Mouse (Mus musculus) cerebellum, adult 2 months (tissue): ENCODE results near the gene Pax2. TPM values are rescaled to one million over a fixed set of nuclear protein-coding genes. Genes with fewer than 3 reads are reported as not detected.

ENCODE experiments used
- DNase-seq, 2 experiments: peaks; one replicate each; pipeline ENCODE4 v3.0.0; 2021
- H3K27ac ChIP-seq: fragments of 200-500 bp; 2 replicates; pipeline ENCODE4 v1.5.1; 2012; ENCODE audit warnings: low read length, control low read depth, inconsistent platforms; ENCODE audit not compliant: insufficient read depth
- H3K27me3 ChIP-seq: fragments of 200-500 bp; 2 replicates; pipeline ENCODE4 v1.6.1; 2012; ENCODE audit warnings: inconsistent platforms, mild to moderate bottlenecking, low read length, moderate library complexity; ENCODE audit not compliant: control insufficient read depth, insufficient read depth
- H3K4me1 ChIP-seq: fragments of 200-500 bp; 2 replicates; pipeline ENCODE4 v1.6.1; 2011; ENCODE audit warnings: low read length; ENCODE audit not compliant: control insufficient read depth, insufficient read depth
- H3K4me3 ChIP-seq: fragments of 200-500 bp; replicated peaks from 2 replicates; pipeline ENCODE3; 2011; ENCODE audit warnings: mild to moderate bottlenecking, low read depth, low read length, control low read depth; ENCODE audit not compliant: insufficient read depth
- CTCF ChIP-seq: fragments of 200-500 bp; IDR thresholded peaks from 2 replicates; pipeline ENCODE4 v1.5.1; 2011; ENCODE audit warnings: low read depth, mild to moderate bottlenecking, control low read depth, low read length, moderate library complexity, borderline replicate concordance; ENCODE audit not compliant: insufficient read depth
- POLR2A ChIP-seq: fragments of 200-500 bp; IDR thresholded peaks from 2 replicates; pipeline ENCODE4 v1.6.1; 2011; ENCODE audit warnings: low read length, control low read depth, borderline replicate concordance; ENCODE audit not compliant: insufficient read depth
- WGBS: fragments of 180-500 bp; shearing (Covaris S2); methylation state at CpG from one replicate; pipeline ENCODE4 v1.1.7; 2018; 5-methylcytosine and 5-hydroxymethylcytosine counted together
- polyA plus RNA-seq: library from polyadenylated mRNA; depleted of rRNA; stranded (reverse); fragments of >200 nt; gene quantifications from 2 replicates; pipeline ENCODE4 v1.2.3, GENCODE M21; 2012; rRNA removed

The Pax2 gene
- polyA plus RNA-seq, 1 experiment, result 8.4 TPM

DNA sequence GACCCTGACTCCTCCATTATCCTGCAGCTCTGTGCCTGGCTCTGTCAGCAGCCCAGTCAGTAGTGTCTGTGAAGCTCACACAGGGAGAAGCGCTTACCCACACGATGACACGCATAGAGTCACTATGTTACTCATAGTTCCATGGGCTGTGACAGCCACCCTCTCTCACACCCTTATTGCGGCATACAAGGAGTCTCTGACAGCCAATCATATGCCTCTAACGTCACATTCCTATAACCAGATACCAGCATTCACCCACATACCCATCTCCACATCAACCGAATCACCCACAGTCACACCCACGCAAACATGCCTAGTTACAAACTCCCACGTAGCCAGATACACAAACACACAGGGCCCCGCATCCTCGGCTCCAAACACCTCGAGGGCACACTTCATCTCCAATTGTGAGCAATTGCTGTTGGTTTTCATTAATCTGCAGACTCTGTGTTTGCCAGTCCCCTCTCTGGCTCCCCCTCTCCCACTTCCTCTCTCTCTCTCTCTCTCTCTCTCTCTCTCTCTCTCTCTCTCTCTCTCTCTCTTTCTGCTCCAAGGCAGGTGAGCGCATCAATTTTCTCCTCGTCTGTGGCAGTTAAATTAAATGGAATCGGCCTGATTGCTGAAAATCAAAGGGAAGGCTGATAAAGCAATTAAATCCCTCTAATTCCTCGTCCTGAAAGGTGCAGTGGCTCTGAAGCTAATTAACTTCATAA is 118.5 kb downstream of the Pax2 start:
- DNase-seq, result no peak
- H3K27ac ChIP-seq, result no peak overlapping the region
- no peak for TF ChIP-seq POLR2A
- TF ChIP-seq CTCF, result no peak
- no peaks in the 10 kb centered on the region for H3K27me3 ChIP-seq
- no peak overlapping the region for H3K4me3 ChIP-seq
- WGBS, result 73% methylated on average over 15 of the region's 15 CpGs
- no peaks in the 10 kb centered on the region for H3K4me1 ChIP-seq

DNA sequence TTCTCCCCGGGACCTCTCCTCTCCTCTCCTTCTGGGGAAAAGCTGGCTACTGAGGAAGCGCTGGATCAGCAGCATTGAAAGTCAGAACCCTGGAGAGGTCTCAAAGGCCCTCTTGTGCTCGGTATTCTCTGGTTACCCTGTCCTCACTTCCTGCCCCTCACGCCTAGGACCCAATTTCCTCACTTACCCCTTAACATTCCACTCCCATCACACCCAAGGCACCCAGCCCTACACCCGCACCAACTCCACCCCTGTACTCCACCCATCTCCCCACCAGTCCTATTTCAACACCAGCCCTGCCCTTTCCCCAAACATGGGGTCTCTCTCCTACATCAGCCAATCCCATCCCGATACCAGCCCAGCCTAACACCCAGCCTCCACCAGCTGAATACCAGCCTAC is 119.1 kb downstream of the Pax2 start:
- Histone ChIP-seq H3K4me1 (no peaks in the 10 kb centered on the region), H3K4me3 (no peak overlapping the region), H3K27me3 (no peaks in the 10 kb centered on the region), H3K27ac (no peak overlapping the region)
- WGBS, result 41% methylated on average over 6 of the region's 6 CpGs
- TF ChIP-seq POLR2A, result no peak
- TF ChIP-seq CTCF, result no peak
- no peak for DNase-seq

DNA sequence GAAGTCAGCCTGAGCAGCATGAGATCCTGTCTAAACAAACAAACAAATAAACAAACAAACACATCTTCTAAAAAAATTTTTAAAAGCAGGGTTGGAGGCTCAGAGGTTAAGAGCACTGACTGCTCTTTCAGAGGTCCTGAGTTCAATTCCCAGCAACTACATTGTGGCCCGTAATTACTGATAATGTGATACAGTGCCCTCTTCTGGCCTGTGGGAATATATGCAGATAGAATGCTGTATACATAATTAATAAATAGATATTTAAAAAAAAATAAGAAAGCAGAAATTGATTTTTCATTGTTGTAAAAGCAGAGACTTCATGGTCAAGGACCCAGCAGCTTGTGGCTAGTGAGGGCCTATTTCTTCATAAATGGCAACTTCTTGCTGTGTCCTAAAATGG is 119.9 kb downstream of the Pax2 start:
- TF ChIP-seq CTCF (no peak), POLR2A (no peak)
- DNase-seq, result no peak
- no peak overlapping the region for H3K4me3 ChIP-seq
- H3K27me3 ChIP-seq, result no peaks in the 10 kb centered on the region
- no peak overlapping the region for H3K27ac ChIP-seq
- no peaks in the 10 kb centered on the region for H3K4me1 ChIP-seq
- 89% methylated on average over 1 of the region's 1 CpGs for WGBS

DNA sequence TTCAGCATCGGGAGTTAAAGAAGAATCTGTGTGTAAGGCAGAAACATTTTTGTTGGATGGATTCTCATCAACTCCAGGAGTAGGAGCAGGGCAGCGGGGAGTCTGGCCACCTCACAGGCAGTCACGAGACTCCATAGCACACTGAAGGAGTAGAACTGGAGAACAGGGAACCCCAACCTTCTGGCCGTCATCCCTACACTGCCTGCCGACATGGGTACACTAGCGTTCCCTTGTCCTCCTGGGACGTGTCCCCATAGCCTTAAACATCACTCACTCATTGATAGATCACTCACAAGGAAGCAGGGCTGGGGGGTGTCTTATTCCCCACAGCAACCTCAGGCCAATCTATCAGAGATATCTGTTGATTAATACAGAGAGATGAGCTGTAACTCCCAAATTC is 120.7 kb downstream of the Pax2 start:
- 0 out of 2 replicates have a peak, but pooled peaks cover 3% of the 10 kb centered on the region for H3K4me1 ChIP-seq
- H3K4me3 ChIP-seq, result no peak overlapping the region
- no peak for DNase-seq
- TF ChIP-seq POLR2A (no peak), CTCF (no peak)
- 89% methylated on average over 7 of the region's 7 CpGs for WGBS
- no peaks in the 10 kb centered on the region for H3K27me3 ChIP-seq
- no peak overlapping the region for H3K27ac ChIP-seq

DNA sequence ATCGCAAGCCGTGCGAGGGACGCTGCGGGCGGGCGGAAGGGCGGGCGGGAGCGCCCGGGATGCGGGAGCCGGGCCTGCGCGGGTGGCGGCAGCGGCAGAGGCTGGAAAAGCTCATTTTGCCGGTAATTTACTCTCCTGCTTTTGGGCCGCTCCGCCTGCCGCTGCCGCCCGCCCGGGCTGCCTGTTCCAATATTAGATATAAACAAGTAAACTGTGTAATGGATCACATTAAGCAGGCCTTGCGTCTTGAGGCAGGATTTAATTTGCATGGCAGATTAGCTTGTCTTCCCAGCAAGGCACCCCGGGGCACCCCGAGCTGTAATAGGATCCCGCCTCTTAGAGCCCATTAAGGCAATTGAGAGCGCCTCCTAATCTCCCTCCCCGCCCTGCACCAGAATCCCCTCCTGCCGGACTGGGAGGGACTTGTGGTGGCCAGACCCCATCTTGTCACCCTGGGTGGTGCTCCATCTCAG is 126.7 kb downstream of the Pax2 start:
- Histone ChIP-seq H3K4me3 (peak overlapping the region; percentile 47), H3K4me1 (0 out of 2 replicates have a peak, but pooled peaks cover 3% of the 10 kb centered on the region), H3K27ac (no peak overlapping the region), H3K27me3 (no peaks in the 10 kb centered on the region)
- peak; percentile 46 to 49 for DNase-seq
- TF ChIP-seq POLR2A, result no peak
- TF ChIP-seq CTCF, result no peak
- WGBS, result 5% methylated on average over 31 of the region's 31 CpGs

DNA sequence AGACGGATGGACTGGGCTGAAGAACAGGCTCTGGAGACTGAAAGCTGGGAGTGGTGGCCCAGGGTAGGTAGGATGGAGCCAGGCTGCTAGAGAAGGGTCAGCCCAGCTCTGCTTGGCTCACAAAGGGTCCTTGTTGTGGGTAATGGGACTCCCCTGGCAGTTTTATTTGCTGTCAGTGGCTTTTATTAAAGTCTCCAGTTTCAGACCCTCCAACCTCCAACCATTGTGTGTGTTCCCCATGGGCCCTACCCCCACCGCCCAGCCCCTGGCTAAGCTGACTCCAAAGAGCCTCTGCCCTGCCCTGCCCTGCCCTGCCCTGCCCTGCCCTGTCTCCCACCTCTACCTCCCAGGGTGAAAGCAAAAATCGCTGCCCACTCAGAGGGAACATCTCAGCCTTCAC is 128.5 kb downstream of the Pax2 start:
- no peak for DNase-seq
- H3K27me3 ChIP-seq, result no peaks in the 10 kb centered on the region
- H3K4me1 ChIP-seq, result 0 out of 2 replicates have a peak, but pooled peaks cover 3% of the 10 kb centered on the region
- H3K27ac ChIP-seq, result no peak overlapping the region
- TF ChIP-seq POLR2A (no peak), CTCF (no peak)
- no peak overlapping the region for H3K4me3 ChIP-seq
- 47% methylated on average over 3 of the region's 3 CpGs for WGBS

DNA sequence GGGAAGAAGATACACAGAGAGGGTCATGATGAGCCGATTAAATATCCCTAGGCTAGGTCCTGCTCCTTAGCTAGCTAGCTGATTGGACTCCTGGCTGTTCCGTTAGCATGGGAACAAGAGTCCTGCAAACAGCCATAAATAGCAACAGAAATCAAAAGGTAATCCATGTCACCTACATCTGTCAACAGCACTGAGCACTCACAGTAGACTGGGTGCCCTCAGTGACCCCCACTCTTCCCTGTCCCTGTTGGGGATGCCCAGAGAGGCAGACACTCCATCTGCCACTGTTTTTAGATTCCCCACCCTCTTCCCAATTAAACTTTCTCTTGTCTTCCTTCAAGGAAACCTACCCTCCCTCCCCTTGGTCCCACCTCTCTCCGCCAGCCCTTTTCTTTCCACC is 130.6 kb downstream of the Pax2 start:
- H3K4me3 ChIP-seq, result no peak overlapping the region
- DNase-seq, result no peak
- H3K4me1 ChIP-seq, result no peaks in the 10 kb centered on the region
- H3K27ac ChIP-seq, result no peak overlapping the region
- 35% methylated on average over 3 of the region's 3 CpGs for WGBS
- no peaks in the 10 kb centered on the region for H3K27me3 ChIP-seq
- TF ChIP-seq CTCF (no peak), POLR2A (no peak)

Other genes starting within 250 kb of the Pax2 start
- 0.57 and 0.62 TPM in 2 replicates for gene Sec31b, start 210.2 kb upstream of the Pax2 start, polyA plus RNA-seq
- gene Gm20538, start 203.2 kb upstream of the Pax2 start, polyA plus RNA-seq, result not detected in 2 replicates
- gene Ndufb8, start 200.6 kb upstream of the Pax2 start, polyA plus RNA-seq, result 798 and 861 TPM in 2 replicates
- gene Hif1an, start 193.2 kb upstream of the Pax2 start, polyA plus RNA-seq, result 26.2 and 26.7 TPM in 2 replicates
- gene Slf2, start 175.1 kb downstream of the Pax2 start, polyA plus RNA-seq, result 36.4 and 43.8 TPM in 2 replicates
- gene Sema4g, start 233.1 kb downstream of the Pax2 start, polyA plus RNA-seq, result 90.3 and 101 TPM in 2 replicates
- 11.2 and 11.7 TPM in 2 replicates for gene Twnk, start 249.6 kb downstream of the Pax2 start, polyA plus RNA-seq